Mouse (Mus musculus): ENCODE results near the gene Tmtc4.
A peak's percentile ranks its signal among the peaks of the same experiment; 100 is the strongest.

Gene Tmtc4

DNA sequence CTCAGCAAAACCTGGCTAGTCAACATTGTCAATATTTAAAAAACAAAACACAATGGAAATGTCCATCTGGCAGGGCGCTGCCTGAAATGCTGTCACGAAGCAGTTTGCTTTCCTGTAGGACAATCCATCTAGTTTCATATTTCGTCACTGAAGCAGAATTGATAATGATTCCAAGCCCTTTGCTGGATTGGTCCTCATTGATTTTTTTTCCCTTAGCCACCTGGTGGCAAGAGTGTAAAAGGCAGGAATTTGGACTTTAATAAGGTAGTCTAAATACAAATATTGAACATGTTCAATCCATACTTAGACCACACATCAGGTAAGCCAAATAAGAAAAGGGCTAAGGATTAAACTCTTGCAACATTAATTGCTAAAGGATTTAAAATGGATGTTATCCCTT lies 82.7 kb downstream of the Tmtc4 start:
- DNase-seq: no peak

DNA sequence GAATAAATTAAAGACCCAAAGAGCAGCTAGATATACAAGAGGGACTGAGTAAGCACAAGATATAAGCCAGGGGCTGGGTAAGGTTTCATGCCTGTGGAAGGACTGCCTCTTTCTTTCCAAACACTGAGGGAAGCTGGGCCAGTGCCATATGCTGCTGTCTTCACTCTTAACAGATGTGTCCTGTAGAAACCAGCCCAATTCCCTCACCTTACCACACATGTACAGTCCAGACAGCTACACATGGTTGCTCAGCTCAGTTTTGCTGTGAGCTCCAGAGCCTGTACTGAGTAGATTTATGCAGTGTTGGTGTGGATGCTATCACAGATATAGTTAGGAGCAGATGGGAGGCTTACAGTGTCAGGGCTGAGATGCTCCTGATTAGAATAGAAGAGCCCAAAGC lies 83.2 kb downstream of the Tmtc4 start:
- no peak for DNase-seq

GRCm38 (mm10) chr14:122898550-122898949 lies 85.3 kb downstream of the Tmtc4 start:
- no peak for DNase-seq

DNA sequence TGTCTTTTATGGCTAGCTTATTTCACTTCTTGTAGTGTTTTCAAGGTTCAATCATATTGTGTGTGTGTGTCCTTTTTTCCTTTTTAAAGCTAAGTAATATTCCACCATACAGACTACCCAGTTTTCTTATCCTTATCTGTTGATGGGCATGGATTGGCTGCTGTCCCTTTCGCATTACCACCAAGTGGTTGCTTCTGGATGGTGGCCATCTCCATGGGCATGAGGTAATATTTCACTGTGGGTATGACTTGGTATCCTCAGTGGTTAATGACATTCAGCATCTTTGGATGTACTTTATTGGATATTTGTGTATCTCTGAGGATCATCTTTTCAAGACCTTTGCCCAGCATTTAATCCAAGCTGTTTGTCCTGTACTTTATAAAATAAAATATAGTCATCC lies 87.7 kb downstream of the Tmtc4 start:
- DNase-seq: no peak

- no peak for DNase-seq
These were observed 92.3 kb downstream of the Tmtc4 start for GRCm38 (mm10) chr14:122891470-122891968.

- DNase-seq: no peak
These were observed 95.4 kb downstream of the Tmtc4 start for GRCm38 (mm10) chr14:122888480-122888872.

DNA sequence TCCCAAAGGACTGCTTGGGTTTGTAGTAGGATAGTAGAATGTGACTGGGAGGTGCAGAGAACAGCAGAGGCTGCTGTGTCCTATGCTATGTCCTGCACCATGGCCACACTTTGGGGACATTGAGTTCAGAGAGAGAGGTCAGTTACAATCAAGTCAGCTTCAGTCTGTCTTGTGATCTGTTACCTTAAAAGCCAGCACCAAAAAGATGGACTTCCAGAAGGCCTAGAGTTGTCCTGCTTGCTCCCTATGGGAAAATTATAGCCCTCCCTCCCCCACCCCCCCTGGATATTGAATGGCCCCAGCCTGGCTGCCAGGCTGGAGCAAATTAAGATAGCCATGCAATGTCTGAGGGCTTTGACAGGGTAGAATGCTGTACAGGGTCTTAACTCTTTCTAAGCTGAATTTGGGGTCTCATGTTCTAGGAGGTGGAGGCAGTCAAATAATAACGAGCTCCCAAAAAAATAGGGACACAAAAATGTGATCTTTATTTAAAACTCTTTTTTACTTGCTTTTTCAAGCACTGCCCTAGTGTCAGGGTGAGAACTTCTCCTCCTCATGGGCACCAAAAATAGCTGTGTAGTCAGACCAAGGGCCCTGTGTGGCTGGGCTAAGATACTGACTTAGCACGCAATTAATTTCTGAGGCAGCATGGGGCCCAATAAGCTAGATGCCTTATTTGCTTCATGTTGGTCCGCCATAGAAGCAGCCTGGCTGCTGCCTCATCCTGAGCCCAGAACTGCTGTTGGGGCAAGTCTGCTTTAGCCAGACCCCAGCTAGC lies 95.9 kb downstream of the Tmtc4 start:
- DNase-seq: no peak

DNA sequence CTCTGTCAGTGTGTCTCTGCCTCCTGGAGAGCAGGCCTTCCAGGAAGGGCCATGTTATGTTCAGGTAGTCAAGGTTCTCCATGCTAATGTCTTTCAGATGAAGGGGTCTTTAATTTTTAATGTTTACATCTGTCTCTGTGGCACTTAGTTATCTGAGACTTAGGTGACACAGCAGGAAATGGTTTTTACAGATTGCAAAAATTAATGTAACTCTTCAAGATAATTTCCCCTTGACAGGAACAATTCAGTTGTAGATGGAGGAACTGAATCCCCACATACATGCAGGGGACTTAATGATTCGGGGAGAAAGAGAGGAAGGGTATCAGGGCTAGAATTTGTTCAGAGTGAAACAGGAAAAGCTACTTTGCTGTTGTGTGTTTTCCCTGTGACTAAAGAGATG lies 96.6 kb downstream of the Tmtc4 start:
- no peak for DNase-seq

GRCm38 (mm10) chr14:122885893-122886292 lies 97.9 kb downstream of the Tmtc4 start:
- DNase-seq: no peak

DNA sequence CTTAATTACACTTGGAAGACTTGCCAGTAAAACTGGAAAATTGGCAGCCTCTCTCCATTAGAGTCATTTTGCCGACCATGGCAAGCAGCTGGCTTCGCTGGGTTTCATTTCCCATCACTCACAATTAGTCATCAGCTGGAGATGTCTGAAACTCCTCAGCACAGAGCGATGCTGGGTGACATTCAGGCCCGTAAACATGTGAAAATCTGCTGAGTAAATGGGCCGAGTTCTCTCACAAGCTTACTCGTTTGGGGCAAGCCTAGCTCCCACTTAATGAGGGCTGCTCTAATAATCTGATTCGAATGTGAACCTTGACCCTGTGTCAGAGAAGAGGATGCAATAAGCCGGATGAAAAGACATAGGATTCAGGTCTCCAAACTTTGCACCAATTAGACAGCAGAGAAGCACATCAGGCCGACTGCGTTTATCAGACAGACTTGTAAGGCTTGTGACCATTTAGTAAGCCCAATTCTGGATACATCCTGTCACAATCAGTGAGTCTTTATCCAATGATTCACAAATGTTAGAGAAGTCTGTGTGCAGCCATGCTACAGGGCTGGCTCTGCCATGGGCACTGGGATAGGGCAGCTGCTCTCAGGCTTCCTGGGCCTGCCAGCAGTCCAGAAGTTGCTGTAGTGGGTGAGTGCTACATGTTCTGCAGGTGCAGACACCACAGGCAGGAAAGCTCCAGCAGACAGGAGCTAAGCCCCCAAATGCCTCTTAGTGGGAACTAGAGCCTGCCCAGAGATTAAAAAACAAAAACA lies 99.8 kb downstream of the Tmtc4 start:
- no peak for DNase-seq

- no peak for DNase-seq
These were observed 100.4 kb downstream of the Tmtc4 start for GRCm38 (mm10) chr14:122883410-122883806.

- DNase-seq: no peak
These were observed 100.9 kb downstream of the Tmtc4 start for GRCm38 (mm10) chr14:122882795-122883409.

DNA sequence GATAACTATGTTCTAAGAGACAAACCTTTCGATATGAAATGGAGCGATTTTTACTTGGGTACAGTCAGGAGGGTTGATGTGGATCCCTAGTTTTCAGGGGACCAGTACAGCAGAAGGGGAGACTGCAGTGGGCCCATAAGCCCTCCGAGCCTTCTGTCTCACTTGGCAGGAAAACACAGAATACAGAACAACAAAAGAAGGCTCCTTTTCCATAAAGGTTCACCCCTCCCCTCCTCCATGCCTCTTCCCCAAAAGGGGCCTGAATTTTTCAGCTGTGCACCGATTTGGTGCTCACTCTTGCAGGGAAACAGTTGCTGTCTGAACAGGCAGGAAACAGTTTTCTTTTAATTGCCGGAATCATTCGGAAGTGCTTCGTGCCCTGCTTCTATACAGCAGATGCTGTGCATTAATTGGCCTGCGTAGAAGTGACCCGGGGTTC lies 101.6 kb downstream of the Tmtc4 start:
- no peak for DNase-seq

- no peak for DNase-seq
These were observed 102.1 kb downstream of the Tmtc4 start for GRCm38 (mm10) chr14:122881699-122882098.

DNA sequence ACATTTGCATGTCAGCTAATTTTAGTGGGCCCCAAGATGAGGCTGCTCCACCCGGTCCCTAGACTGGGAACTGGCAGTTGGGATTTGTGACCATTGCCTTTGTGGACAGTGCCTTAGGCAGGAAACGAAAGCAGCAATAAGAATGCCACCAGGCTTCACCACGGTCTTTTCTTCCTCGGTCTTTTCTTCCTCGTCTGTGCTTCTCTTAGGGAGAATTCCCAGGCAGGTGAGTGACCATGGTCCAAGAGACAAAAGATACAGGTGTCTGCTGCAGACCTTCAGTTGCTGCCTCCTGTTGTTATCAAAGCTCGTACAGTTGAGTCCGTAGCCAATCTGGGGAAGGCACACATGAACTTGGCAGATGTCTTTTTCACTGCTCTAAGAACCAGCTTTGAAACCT lies 103.5 kb downstream of the Tmtc4 start:
- DNase-seq: no peak

DNA sequence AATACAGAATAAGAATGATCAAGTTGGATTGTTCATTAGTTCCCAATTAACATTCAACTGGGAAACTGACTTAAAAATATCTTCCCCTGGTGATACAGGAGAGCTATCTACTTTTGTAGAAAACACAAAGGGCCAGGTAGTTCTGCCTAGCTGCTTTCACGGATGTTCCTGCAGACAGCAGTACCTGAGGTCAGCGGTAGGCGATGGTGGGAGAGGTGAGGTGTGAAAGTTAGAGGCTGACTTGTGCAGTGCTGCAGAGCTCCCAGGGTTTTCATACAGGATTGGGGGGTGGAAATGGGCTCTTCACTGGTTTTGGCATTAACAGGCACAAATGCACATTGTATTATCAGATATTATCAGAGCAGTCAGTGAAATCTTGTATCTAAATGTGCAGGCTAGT lies 106.0 kb downstream of the Tmtc4 start:
- no peak for DNase-seq

GRCm38 (mm10) chr14:122876723-122877122 lies 107.1 kb downstream of the Tmtc4 start:
- no peak for DNase-seq

- DNase-seq: peak; percentile 36 to 51
These were observed 107.7 kb downstream of the Tmtc4 start for GRCm38 (mm10) chr14:122876163-122876562.

DNA sequence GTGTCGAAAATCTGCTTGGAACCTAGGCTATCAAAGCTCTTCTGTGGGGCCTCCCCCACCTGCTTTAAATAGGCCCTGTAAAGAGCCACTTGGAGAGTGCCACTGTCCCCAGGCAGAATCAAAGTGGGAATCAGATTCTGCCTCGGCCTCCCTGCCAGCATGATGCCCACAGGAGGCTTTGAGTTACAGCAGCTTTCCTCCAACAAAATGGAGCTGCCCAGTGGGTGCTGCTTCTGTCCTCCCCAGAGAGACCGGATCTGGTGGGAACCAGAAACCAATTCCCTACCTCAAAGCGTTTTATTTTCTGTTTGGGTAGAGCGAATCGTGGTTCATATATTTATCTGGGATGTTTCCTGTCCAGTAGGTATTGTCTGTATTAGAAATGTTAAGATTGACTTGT lies 108.2 kb downstream of the Tmtc4 start:
- no peak for DNase-seq

DNA sequence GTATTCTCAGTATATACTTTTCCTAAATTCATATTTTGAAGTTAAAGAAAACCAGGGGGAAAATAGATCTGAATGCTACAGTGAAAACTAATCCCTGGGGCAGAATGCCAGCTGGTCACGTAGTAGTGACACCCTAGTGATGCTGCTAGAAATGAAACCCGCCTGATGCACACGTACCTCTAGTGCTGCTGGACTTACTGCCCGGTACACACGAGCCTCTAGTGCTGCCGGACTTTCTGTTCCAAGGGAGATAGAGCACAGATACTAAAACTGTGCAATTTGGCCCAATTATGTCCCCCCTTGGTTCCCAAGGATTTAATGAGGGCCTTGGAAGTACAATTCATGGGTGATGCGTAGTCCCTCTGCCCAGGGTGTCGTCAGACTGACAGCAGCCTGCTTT lies 108.8 kb downstream of the Tmtc4 start:
- DNase-seq: no peak

GRCm38 (mm10) chr14:122872612-122873011 lies 111.2 kb downstream of the Tmtc4 start:
- no peak for DNase-seq

DNA sequence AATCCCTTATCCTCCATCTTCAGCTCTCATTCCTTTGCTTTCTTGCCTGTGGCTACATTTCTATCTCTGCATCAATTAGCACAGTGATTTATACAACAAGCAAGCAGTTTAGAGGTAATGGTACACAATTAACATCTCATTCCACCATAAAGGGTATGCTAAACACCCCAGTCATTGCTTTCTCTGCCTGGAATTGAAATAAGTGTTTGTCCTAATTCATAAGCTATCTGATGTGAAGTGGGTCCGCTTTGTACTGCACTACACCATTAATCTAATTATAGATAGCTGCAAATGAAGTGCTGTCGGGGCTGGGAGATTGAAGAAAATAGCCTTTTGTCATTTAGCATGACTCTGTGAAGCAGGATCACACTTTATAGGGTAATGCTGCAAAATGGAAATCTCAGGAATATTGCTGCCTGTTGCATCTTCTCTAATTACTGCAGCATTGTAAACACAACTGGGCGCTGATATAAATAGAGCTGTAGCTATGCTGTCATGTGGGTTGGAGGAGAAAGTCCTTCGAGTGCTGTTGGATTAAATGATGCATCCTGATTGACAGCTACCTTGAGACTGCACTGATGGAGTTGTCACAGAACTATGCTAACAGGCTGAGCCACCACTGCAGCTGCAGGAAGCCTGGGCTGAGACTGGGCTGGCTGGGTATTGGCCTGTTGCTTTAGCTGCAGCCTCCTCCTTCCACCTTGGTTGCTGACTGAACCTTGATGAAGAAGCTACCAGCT lies 111.8 kb downstream of the Tmtc4 start:
- no peak for DNase-seq

GRCm38 (mm10) chr14:122869831-122870230 lies 114.0 kb downstream of the Tmtc4 start:
- no peak for DNase-seq

Measured in spleen, adult 18-20 months (tissue).